Mouse (Mus musculus): ENCODE data around the gene Pdzrn3.

Pdzrn3 gene

GRCm38 (mm10) chr6:101289428-101289827, 88.3 kb downstream of the Pdzrn3 start:
- in situ Hi-C loops (cut with MboI): no loop called here

GRCm38 (mm10) chr6:101287566-101288173, 90.0 kb downstream of the Pdzrn3 start:
- in situ Hi-C loops (cut with MboI): no loop called here

- in situ Hi-C loops (cut with MboI): no loop called here
Measured at GRCm38 (mm10) chr6:101287077-101287476, 90.6 kb downstream of the Pdzrn3 start.

DNA sequence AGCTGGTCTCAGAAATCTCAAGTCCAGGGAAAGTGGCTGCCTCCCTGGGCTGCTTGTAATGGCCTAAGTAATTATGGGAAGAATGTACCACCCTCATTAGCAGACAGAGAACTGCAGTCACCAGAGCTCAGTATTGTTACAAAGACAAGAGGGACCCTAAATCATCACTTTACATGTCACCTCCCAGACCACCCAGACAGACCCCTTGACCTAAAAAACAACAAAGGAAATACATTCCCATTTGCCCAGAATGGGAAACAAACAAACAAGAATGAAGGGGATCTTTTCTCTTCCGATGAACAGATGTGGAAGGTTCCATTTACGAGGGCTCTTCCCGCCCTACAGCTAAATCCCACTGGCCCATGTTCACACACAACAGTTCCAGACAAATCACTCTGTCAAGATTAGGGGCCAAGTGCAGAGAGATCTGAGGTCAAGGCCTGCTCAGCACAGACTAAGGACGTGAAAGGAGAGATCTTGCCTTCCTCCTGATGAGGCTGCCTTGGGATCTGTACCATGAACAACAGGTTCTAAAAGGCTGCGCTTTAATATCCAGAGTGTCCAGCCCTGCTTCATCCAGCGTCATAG, 93.2 kb downstream of the Pdzrn3 start:
- in situ Hi-C loops (cut with MboI): no loop called here

DNA sequence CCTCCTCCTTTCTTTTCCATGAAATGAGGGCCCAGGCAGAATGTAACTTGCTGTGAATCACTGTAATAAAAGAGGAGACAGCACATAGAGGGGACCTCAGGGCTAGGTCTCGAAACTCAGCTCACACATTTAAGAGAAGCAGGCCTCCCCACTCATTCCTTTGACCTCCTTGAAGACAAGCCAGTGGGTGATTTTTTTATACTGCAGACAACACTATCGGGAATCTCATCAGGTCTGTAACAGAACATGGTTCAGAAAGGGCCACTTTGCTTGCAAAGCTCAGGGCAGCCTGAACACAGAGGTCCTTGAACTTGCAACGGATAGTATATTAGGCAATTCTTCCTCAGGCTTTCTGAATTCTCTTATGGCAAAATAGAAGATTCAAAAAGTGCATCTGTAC, 93.8 kb downstream of the Pdzrn3 start:
- in situ Hi-C loops (cut with MboI): no loop called here

DNA sequence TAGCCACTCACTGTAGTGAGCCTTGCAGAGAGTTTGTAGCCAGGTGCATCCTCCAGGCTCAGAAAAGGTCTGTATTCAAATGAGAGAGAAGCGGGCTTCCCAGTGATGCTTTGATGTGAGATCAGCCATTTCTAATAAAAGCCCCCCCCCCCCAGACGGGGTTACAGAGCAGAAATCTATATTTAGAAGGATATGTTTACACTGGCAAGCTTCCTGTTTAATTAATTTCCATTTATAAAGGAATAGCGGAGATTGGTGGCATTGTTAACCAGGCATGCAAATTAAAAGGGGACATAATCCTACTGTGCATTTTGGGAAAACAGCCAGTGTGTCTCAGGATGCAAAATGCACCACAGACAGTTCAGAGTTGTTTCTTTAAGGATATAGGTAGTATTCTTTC, 96.1 kb downstream of the Pdzrn3 start:
- in situ Hi-C loops (cut with MboI): no loop called here

DNA sequence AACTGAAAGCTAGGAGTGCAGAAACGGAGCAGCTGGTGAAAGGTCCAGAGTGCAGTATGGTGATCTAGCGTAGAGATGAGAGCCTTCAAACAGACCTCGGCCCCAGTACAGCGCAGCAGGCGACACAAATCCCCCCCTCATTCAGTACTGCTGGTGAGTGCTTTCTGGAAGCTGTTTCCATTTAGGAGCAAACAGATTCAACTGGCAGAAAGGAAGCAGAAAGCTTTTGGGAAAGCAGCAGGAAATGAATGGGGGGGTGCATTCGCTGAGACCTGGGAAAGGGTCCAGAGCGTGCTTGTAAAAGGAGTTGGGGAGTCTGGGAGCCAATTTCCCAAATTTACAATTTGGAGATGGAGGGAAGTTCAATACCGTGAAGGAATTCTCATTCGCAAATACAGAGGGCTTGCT, 96.9 kb downstream of the Pdzrn3 start:
- in situ Hi-C loops (cut with MboI): no loop called here

- in situ Hi-C loops (cut with MboI): no loop called here
Measured at GRCm38 (mm10) chr6:101278286-101278932, 99.3 kb downstream of the Pdzrn3 start.

- in situ Hi-C loops (cut with MboI): no loop called here
Measured at GRCm38 (mm10) chr6:101276261-101276660, 101.4 kb downstream of the Pdzrn3 start.

DNA sequence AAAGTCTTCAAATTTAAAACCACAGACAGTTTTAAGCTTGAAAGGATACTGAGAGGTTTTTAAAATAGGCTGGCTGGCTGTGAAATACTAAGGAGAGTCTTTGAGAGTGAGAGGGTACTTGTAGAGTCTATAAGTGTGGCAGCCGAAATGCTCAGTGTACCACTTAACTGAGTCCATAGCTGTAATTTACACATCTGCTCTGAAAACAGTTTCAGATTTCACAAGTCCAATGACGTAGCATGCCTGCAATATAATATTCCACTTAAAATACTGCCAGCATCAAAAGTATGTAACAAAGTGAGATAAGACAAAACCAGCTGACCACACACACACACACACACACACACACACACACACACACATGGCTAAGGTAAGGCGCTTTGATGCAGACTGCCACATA, 101.9 kb downstream of the Pdzrn3 start:
- in situ Hi-C loops (cut with MboI): no loop called here

DNA sequence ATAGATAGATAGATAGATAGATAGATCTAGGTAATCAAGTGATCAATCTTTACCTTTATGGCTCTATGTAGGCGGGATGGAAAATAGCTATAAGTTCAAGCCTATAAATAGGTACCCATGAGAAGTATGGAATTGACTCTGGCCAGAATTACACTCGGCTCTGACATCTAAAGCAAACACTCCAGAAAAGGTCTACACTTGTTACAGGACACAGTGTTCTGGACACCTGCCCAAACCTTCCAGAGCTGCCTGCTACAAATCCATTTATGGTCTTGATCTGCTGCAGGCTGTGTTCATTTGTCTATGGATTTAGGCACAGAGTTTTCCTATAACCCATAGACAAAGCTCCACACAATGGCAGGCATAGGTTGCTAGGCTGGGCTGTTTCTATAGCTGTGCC, 102.9 kb downstream of the Pdzrn3 start:
- in situ Hi-C loops (cut with MboI): no loop called here

DNA sequence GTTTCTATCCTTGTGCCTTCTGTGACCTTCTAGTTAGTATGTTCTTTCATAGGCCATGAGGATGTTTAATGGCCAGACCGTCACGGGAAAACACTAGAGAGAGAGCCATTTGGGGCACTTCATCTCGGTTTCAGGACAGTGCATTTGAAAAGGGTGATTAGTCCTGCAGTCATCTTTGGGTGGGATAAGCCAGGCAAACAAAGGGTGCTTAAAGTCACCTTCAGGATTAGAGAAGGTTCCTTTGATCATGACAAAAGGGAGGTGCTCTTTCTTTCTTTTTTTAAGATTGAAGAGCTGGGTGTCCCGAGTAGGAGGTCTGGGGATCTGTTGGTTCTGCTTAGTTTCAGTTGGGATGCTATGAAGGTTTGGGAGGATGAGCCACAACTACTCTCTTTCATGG, 105.4 kb downstream of the Pdzrn3 start:
- in situ Hi-C loops (cut with MboI): no loop called here

GRCm38 (mm10) chr6:101271378-101272135, 106.1 kb downstream of the Pdzrn3 start:
- in situ Hi-C loops (cut with MboI): no loop called here

GRCm38 (mm10) chr6:101270095-101270826, 107.4 kb downstream of the Pdzrn3 start:
- in situ Hi-C loops (cut with MboI): no loop called here

GRCm38 (mm10) chr6:101269335-101270094, 108.2 kb downstream of the Pdzrn3 start:
- in situ Hi-C loops (cut with MboI): no loop called here

DNA sequence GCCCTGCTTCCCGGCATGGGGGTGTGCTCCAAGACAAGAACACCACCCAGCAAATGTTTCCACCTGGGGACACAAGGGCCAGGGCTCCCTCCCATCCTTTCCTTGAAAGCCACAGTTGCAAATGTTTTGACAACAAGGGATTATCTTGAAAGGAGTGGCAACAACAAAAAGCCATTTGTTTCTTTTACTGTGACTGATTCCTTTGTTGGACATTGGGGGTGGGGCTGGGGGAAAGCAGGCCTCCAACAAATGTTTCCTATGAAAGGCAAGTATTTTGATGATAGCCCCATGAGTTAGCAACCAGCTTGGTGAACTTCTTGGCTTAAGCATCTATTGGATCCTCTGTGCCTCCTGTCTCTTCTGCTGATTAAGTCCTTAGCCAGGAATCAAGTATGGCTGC, 109.4 kb downstream of the Pdzrn3 start:
- in situ Hi-C loops (cut with MboI): no loop called here

DNA sequence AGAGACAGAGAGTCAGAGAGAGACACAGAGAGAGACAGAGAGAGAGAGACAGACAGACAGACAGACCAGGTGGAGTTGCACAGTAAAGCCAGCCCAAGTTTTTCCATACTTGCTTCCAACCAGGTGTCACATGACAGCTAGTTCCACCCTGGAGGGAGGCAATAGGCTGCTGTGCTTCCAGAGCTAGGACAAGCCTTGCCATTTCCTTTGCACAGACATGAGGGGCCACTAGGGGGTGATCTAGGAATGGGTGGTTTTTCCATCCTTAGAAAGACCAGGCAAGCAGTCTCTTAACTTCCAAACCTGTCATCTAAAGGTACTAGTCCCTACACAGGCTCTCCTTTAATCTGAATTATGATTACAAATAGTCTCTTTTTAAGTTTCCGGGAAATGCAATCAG, 110.9 kb downstream of the Pdzrn3 start:
- in situ Hi-C loops (cut with MboI): no loop called here

DNA sequence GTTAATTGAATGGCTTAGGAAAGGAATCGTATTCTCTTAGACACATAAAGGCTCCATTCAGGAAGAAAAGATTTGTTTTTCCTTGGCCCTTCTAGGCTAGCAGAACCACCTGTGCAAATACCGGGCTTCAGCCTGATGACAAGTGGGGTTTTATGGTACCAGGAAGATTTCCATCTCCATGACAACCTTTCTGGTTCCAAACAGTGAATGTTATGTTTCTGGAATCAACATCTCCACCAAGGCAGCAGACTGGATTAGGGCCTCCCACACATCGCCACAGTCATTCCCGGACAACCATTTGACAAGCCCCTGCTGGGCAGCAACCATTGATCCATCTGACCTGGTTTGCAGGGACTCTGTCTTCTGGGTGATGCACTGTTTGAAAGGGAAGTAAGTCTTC, 114.2 kb downstream of the Pdzrn3 start:
- in situ Hi-C loops (cut with MboI): no loop called here

GRCm38 (mm10) chr6:101261513-101261912, 116.2 kb downstream of the Pdzrn3 start:
- in situ Hi-C loops (cut with MboI): no loop called here

GRCm38 (mm10) chr6:101259411-101259810, 118.3 kb downstream of the Pdzrn3 start:
- in situ Hi-C loops (cut with MboI): no loop called here

GRCm38 (mm10) chr6:101257418-101257817, 120.3 kb downstream of the Pdzrn3 start:
- in situ Hi-C loops (cut with MboI): no loop called here

All from mature B cell (primary cell).